Mouse (Mus musculus) left cerebral cortex, postnatal 10 days (tissue): ENCODE data around the gene Slc25a17. TPM values are rescaled to one million over a fixed set of nuclear protein-coding genes. Genes with fewer than 3 reads are reported as not detected.

Experiments used
- DNase-seq, 2 experiments: peaks; one replicate each; pipeline ENCODE4 v3.0.0; 2021 to 2022; ENCODE audit warnings: low spot score in 2 of 2, mixed read lengths in 1 of 2; ENCODE audit errors: extremely low spot score in 1 of 2
- intact Hi-C: fragments of 180-260 bp; cut with DNase I; formaldehyde crosslinking; loops from one replicate; pipeline ENCODE4 v1.15.1; 2025
- total RNA-seq, 2 experiments: library from RNA; stranded (reverse); gene quantifications; 2 replicates each; pipeline ENCODE4 v1.2.3; 2021

The Slc25a17 gene
- total RNA-seq, 2 experiments from 2014 or later: 53.9 to 62.1 TPM

DNA sequence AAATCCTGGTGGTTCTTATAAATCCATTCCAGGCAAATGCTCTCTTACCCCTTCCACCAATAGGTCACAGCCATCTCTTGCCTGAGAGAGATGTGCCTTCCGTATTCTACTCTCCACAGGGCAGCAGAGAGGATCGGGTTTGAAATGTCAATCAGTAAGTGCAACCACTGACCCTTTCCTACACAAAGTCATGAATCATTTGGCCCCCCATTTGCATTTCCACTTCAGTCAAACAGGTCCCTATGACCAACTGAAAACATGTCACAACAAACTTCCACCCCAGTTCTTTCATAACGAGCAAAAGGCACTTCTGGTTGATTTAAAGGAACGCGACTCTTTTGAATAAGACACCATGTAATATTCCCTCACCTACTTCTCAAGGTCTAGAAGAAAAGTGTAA, 1.2 kb downstream of the Slc25a17 start:
- intact Hi-C loops: no loop called here
- no peak for DNase-seq

DNA sequence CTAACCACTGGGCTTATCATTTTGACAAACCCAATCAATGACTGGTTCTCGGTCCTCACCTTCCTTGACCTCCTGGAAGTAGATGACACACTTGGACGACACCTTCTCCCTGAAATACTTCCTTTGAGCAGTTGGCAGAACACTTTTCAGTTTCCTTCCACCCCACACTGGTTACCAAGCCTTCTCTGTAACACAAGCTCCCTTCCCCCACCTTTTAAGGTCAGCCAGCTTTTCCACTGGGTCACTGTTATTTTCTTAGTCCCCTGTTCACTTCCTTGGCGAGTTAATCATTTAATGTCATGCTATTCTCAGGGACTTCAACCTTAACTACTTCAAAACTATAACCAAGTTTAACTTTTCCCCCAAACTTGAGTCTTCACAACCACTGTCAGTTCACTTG, 1.7 kb downstream of the Slc25a17 start:
- intact Hi-C loops: no loop called here
- DNase-seq: no peak

DNA sequence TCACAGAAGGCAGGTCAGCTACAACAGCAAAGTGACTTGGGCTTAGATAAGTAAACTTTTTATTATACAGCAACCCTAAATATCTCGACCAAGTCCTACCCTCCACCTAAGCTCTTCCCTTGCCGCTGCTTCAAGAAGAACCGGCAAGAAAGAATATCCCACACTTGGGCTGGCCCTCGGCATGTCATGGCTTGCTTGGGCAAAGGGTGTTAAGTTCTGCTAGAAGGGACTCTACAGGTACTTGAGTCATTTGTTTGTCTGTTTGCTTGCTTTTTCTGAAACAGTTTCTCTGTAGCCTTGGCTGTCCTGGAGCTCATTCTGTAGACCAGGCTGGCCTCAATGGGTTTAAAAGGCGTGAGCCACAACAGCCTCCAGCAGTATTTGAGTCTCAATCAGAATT, 3.7 kb downstream of the Slc25a17 start:
- intact Hi-C loops: no loop called here

DNA sequence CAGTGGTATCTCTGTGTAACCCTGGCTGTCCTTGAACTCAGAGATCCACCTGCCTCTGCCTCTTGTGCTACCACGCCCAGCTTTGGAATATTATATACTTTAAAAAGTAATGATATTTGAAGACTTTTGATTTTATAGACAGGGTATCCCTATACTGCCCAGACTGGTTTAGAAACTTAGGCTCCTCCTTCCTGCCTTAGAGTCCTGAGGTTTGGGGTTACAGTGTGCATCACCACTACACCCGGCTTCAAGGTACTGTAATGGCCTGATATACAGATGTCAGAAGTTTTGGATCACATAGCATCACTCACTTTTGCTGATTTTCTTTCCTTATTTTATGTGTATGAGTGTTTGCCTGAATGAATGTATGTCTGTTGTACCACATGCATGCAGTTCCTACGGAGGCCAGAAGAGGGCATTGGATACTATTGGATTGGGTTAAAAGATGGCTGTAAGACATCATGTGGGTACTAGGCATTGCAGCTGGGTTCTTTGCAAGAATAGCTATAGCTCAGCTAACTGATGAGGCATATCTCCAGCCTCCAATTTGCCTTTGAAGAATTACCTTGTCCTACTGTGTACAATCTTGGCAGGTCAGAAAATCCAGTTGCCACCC, 5.4 kb downstream of the Slc25a17 start:
- intact Hi-C loops: no loop called here
- DNase-seq: no peak

More for the DNA sequence above, 3.7 kb downstream of the Slc25a17 start:
- DNase-seq: no peak

DNA sequence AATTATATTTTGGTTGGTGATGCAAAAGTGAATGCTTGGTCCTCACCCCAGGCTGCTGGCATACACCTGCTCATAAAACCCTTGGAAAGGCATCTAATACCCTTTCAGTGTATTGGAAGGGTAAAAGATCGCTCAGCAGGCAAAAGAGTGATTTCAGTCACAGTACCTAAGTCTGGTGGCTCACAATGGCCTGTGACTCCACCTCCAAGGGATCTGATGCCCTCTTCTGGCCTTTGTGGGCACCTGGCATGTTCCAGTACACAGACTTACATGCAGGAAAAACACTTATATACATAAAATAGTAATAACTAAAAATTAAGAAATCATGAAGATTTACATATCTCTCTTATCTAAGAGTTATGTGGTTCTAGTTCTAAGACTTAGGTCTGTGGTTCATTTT, 8.0 kb downstream of the Slc25a17 start:
- intact Hi-C loops: no loop called here
- DNase-seq: no peak

DNA sequence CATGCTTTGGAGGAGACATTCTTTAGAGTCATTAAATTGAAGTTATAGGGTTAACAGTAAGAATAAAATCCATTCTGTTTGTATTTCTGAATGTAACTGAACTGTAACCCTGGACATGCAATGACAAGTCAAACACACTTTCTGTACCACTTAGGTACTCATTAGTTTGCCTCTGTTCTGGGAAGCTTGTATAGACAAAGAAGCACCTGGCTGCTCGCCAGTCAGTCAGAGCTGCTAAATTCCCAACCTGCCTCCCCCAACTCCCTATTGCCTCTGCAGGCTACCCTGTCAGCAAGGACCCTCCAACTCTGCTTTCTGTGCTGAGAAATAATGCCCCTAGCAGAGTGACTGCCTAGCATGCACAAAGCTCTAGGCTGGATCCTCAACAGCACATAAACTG, 10.2 kb downstream of the Slc25a17 start:
- intact Hi-C loops: no loop called here

DNA sequence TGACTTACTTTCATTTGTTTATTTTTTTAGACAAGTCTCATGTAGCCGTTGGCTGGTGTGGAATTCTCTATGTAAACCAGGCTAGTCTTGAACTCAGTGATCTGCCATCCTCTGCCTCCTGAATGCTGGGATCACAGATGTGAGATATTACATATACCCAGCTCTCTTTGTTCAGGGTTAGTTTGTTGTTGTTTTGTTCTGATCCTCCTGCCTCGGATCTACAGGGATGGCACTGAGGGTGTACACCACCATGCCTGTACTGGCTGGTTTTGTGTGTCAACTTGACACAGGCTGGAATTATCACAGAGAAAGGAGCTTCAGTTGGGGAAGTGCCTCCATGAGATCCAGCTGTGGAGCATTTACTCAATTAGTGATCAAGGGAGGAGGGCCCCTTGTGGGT, 12.2 kb downstream of the Slc25a17 start:
- intact Hi-C loops: no loop called here

More for the DNA sequence above, 10.2 kb downstream of the Slc25a17 start:
- no peak for DNase-seq

DNA sequence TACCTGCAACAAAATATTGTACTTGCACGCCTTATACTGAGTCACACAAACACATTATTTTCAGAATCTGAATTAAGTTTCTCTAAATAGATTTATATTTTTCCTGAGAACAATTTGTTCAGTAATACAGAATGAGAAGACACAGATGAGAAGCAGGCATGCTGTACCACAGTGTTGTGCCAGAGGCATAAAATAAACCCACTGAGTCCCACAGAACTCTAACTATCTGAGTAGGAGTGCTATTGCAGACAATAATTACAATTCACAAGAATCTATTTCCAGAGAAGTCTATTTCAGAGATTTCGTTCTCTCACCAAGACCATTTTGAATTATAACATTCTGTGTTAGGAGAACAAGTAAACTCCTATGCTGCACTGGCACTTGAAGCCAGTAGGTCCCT, 13.1 kb downstream of the Slc25a17 start:
- peak in 1 of 2 experiments; percentile 29 for DNase-seq
- intact Hi-C loops: no loop called here

More for the DNA sequence above, 12.2 kb downstream of the Slc25a17 start:
- no peak for DNase-seq

DNA sequence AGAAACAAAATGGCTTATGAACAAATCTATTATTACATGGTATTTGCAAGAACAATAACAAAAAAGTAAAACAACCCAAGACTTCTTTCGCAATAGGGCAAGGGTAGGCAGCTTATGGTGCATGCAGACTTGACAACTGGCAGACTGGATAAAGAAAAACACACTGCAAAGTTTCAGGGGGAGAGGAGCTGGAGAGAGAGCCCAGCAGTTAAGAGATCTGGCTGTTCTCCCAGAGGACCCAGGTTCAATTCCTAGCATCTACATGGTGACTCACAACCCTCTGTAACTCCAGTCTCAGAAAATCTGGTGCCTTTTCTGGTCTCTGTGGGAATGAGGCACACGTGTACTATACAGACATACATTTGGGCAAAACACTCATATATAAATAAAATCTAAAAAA, 19.2 kb downstream of the Slc25a17 start:
- DNase-seq: peak in 1 of 2 experiments; percentile 40

DNA sequence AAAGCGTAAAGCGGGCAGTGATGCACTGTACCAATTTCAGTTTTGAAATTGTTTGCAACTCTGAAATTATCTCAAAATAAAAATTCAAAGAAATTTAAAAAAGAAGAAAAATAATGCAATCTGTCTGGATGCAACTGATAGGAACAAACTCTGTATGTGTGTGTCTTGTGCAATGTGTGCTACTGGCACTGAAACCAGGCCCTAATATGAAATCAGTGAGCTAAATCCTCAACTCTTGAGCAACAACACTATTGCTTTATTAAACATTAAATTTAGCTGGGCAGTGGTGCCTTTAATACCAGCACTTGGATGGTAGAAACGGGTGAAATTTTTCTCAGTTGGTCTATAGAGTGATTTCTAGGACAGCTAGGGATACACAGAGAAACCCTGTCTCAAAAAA, 21.5 kb downstream of the Slc25a17 start:
- intact Hi-C loops: no loop called here

More for the DNA sequence above, 19.2 kb downstream of the Slc25a17 start:
- intact Hi-C loops: no loop called here

DNA sequence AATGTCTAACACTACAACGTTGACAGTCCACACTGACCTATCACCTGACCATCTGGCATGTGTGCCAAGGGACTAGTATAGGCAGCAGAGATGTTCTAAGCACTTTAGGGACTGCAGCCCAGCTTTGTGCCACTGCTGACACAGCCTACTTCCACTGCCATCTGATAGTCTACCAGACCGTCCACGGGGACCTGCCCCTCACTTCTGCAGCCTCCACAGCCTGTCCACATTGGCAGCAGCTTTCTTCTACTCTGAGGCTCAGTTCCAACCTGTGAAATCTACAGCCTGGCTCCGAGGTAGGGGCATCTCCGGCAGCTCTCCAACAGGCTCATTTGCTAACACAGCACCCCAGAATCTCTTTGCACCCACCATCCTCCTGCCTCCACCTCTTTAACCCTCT, 24.1 kb downstream of the Slc25a17 start:
- intact Hi-C loops: no loop called here
- peak in 1 of 2 experiments; percentile 29 for DNase-seq

More for the DNA sequence above, 21.5 kb downstream of the Slc25a17 start:
- no peak for DNase-seq

DNA sequence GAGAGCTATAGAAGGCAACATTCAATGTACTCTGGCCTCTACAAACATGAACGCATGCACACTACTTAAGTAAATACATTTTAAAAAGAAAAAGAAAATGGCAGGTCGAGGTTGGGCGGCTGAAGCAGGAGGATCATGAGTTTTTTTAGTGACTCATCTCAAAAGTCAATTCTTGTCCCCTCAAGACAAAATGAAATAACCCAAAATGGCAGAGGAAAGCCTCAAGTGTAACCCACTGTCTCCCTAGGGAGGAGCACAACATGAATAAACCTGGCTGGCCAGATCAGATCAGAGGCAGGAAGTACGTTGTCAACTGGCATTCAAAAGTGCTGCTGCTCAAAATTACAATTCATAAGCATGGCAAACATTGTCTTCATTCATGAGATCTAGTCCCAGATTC, 28.1 kb downstream of the Slc25a17 start:
- DNase-seq: no peak
- intact Hi-C loops: no loop called here

DNA sequence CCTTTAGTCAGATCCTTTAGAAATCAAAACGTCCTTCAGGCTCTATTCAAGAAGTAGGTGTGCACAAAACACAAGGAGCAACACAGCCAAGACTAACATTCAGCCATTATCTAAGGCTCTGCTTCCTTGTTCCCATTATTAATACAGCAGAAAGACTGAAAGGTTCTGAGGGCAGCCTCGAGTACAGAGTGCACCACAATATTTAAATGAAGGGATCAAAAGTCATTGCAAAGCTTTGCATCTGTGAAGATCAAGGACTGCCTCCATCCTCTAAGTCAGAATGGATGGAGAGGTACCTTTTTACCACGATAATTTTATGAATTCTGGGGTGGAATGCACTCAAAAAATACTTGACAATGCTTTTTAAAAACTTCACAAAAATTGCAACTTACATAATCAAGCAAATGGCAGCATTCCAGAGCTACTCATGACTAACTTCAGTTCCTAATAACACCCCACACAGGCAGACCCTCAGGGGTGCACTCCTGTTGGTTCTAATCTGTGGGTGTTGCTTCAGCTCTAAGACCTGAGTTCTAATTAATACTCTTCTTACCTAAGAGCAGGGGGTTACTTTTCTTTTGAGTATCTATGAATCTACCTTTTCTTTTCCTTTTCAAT, 29.7 kb downstream of the Slc25a17 start:
- no peak for DNase-seq
- intact Hi-C loops: no loop called here

DNA sequence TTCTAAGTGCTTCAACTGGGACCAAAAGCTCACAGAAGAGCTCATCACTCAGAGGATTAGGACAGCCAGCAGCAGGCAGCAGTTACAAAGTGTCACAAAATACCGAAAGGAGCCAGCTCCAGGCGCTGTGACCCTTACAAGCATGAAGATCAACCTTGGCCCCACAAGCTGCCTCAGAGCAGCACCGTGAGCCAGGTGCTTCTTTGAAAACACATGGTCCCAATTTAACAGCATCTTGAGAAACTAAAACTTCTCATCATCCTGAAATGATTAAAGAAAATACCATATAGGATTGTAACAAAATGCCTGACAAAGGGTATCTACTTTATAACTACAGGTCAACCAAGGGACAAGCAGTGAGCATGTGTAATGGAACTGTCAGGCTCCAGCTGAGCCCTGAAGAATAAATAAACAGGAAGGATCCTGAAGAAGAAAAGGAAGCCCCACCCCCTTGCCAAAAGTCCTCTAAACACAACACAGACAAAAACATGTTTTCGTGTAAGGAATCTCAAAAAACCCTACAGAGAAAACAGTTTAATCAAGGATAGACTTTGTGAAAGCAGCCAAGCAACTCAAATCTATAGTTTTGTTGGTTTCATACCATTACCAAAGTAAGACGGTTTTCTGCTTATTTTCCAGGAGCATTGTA, 30.8 kb downstream of the Slc25a17 start:
- DNase-seq: peak in 1 of 2 experiments; percentile 44
- intact Hi-C loops: no loop called here

DNA sequence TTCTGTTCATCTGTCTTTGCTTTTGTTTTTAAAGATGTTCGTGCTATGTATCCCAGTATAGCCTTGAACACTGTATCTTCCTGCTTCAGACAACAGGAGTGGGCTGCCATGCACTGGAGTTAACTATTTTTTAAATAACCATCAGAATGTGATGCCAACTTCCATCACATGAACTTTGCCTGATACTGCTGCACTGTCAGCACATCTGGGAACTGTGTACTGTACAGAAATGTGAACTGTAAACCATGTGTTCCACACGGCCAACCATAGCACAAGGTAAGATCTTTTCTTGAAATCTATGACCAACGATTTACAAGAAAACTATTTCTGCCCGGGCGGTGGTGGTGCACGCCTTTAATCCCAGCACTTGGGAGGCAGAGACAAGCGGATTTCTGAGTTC, 33.1 kb downstream of the Slc25a17 start:
- no peak for DNase-seq

DNA sequence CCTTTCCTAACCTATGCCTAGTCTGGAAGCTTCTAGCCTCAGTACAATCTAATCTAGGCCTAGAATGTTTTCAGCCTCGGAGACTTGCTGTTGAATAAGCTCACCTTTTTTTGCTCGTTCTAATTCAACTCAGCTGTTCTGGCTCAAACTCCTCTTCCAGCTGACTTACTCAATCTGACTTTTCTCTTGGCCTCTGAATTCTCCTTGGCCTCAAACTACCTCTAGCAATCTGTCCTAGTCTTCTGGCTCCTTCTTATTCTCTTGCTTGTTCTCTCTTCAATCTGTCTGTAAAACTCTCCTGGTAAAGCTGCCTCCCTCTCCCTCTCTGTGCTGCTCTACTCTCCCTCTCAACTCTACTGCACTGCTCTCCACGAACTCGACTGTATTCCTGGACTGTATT, 35.6 kb downstream of the Slc25a17 start:
- DNase-seq: no peak
- intact Hi-C loops: no loop called here

More for the DNA sequence above, 33.1 kb downstream of the Slc25a17 start:
- intact Hi-C loops: no loop called here

DNA sequence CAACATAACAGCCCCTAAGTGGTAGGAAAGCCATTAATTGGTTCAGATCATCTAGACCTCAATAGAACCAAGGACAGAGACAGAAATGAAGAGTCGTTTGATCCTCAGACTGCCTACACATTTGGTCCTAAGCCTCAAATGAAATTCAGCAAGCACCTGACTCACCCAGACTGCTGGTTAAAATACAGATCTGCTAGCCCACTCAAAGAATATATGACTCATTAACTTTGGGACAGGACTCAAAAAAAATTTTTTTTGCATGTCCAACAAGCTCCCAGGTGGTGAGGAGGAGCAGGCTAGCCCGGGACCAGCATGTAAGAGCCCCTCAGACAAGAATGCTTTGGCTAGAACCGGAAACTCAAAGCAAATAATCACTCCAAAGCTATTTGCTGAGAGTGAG, 40.5 kb downstream of the Slc25a17 start:
- intact Hi-C loops: no loop called here
- no peak for DNase-seq

DNA sequence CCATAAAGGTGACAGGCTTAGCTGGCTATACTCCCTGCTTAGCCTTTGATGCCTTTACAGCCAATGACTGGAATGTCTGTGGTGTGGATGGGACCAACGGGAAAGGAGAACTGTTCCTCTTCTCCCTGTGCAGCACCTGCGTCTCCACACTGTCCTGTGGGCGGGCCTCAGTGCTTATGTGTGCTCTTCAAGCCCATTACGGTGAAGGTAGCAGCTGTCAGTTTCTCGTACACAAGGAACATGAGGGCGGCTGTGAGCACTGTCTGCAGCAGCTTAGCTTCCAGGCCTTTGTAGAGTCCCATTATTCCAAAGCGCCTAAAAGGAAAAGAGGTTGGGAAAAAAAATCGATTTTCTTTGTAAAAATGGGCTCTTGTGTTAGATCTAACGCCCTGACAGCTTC, 41.1 kb downstream of the Slc25a17 start:
- intact Hi-C loops: no loop called here
- no peak for DNase-seq

DNA sequence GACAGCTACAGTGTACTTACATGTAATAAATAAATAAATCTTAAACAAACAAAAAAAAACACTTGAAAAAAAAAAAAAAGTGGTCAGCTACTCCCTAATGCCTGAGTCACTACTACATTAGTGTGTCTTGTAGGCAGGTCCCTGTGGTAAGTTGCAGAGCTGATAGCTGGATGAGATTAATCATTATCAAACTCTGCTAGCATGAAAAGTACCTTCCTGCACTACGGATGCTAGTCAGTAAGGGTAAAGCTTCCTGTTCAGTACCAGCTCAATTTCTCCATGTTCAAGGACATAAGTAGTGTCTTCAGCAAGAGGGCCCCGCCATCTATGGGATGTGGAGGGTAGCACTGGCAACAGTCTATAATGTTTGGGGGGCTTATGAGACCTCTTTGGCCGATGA, 46.7 kb downstream of the Slc25a17 start:
- DNase-seq: no peak
- intact Hi-C loops: no loop called here

DNA sequence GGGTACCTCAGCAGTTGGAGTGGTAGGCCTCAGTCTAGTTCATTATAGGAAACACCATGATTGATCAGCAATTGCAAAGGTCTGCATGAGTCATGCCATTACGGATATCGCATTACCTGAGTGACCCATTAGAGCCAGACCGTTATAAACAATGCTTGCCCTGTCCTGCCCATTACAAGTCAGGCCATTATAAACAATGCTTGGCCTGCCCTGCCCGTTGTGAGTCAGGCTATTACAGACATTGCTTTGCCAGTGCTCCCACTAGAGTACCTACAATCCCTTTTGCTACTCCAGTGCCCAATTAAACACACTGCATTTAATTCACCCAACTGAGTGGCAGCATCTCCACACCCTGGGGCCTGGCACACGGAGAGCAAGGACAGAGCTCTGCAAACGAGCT, 49.6 kb downstream of the Slc25a17 start:
- no peak for DNase-seq

More for the DNA sequence above, 49.6 kb downstream of the Slc25a17 start:
- intact Hi-C loops: no loop called here
